8 mouse cellular contexts compared by ENCODE assay signal in genomic region chr5:33011132-33012106, GRCm38 (mm10). TPM values are rescaled to one million over a fixed set of nuclear protein-coding genes. Genes with fewer than 3 reads are reported as not detected.
DNase-seq lines count a peak whose midpoint lies in the region; ATAC-seq and TF ChIP-seq lines count a peak whose summit lies in the region.

No protein-coding gene starts in this region.

- WGBS in embryonic facial prominence, embryonic 13.5 days: 38% methylated on average over 15 of the region's 15 CpGs
- WGBS in kidney, postnatal 0 days: 44% methylated on average over 15 of the region's 15 CpGs
- 38% methylated on average over 15 of the region's 15 CpGs for WGBS in stomach, embryonic 16.5 days

- 0 out of 2 replicates have a peak overlapping the region, but pooled peaks have one; percentile 21 for H3K9ac ChIP-seq in embryonic facial prominence, embryonic 13.5 days
- H3K9ac ChIP-seq in kidney, postnatal 0 days (ENCODE audit: low read depth, low read length): 0 out of 2 replicates have a peak overlapping the region, but pooled peaks have one; percentile 13
- H3K9ac ChIP-seq in stomach, embryonic 16.5 days (ENCODE audit: low read length): peak overlapping the region; percentile 31

- no peak overlapping the region for H3K4me2 ChIP-seq in embryonic facial prominence, embryonic 13.5 days
- no peak overlapping the region for H3K4me2 ChIP-seq in kidney, postnatal 0 days (ENCODE audit: low read length)
- H3K4me2 ChIP-seq in stomach, embryonic 16.5 days (ENCODE audit: low read depth, low read length): peak overlapping the region; percentile 15; the same call in 1 of the 2 replicates

- no peaks in the 10 kb centered on the region for H3K9me3 ChIP-seq in embryonic facial prominence, embryonic 13.5 days
- H3K9me3 ChIP-seq in kidney, postnatal 0 days (replicated peaks; ENCODE audit: low read length): no peaks in the 10 kb centered on the region
- H3K9me3 ChIP-seq in stomach, embryonic 16.5 days (replicated peaks; ENCODE audit: control insufficient read depth, low read length): no peaks in the 10 kb centered on the region

- no peak for TF ChIP-seq CTCF in kidney, postnatal 0 days (IDR thresholded peaks at IDR 0.05; ENCODE audit: low read depth)

- no peaks in the 10 kb centered on the region for H3K36me3 ChIP-seq in embryonic facial prominence, embryonic 13.5 days
- H3K36me3 ChIP-seq in kidney, postnatal 0 days (ENCODE audit: insufficient read depth, low read length): no peaks in the 10 kb centered on the region
- no peaks in the 10 kb centered on the region for H3K36me3 ChIP-seq in stomach, embryonic 16.5 days (ENCODE audit: control insufficient read depth, insufficient read depth, low read length)

- H3K27me3 ChIP-seq in embryonic facial prominence, embryonic 13.5 days: no peaks in the 10 kb centered on the region
- H3K27me3 ChIP-seq in kidney, postnatal 0 days (ENCODE audit: insufficient read depth, low read length): no peaks in the 10 kb centered on the region
- no peaks in the 10 kb centered on the region for H3K27me3 ChIP-seq in stomach, embryonic 16.5 days (ENCODE audit: control insufficient read depth, insufficient read depth, low read length)

- no peak overlapping the region for H3K4me3 ChIP-seq in embryonic facial prominence, embryonic 13.5 days
- H3K4me3 ChIP-seq in kidney, postnatal 0 days (replicated peaks; ENCODE audit: low read depth, low read length): no peak overlapping the region
- no peak overlapping the region for H3K4me3 ChIP-seq in stomach, embryonic 16.5 days (replicated peaks; ENCODE audit: low read length)

- DNase-seq in right cerebral cortex, adult 18-20 months: peak; percentile 52
- no peak for DNase-seq in right cerebral cortex, adult 2 months (ENCODE audit: low spot score in 2 of 2)
- DNase-seq in kidney, postnatal 0 days (ENCODE audit: low spot score): no peak
- DNase-seq in liver: no peak
- no peak for DNase-seq in thymus, adult 18-20 months

- peaks cover 9% of the 10 kb centered on the region for H3K4me1 ChIP-seq in embryonic facial prominence, embryonic 13.5 days
- peaks cover 5% of the 10 kb centered on the region; the same call in 1 of the 2 replicates for H3K4me1 ChIP-seq in kidney, postnatal 0 days (replicated peaks; ENCODE audit: insufficient read depth, low read length)
- H3K4me1 ChIP-seq in stomach, embryonic 16.5 days (ENCODE audit: control insufficient read depth, insufficient read depth, low read length): peaks cover 9% of the 10 kb centered on the region; the same call in 1 of the 2 replicates

- ATAC-seq in embryonic facial prominence, embryonic 13.5 days (ENCODE audit: insufficient number of reproducible peaks, insufficient read depth, low FRiP score, low TSS enrichment, low read depth): no peak
- no peak for ATAC-seq in kidney, postnatal 0 days (replicated peaks; ENCODE audit: low FRiP score, low read depth)
- ATAC-seq in stomach, embryonic 16.5 days (ENCODE audit: insufficient read depth, low FRiP score): 0 out of 2 replicates have a peak, but pooled peaks have one; percentile 15
- no peak for ATAC-seq in activated CD4-positive, CD25-positive, alpha-beta regulatory T cell, adult 4 months

- H3K27ac ChIP-seq in embryonic facial prominence, embryonic 13.5 days: no peak overlapping the region
- H3K27ac ChIP-seq in kidney, postnatal 0 days: no peak overlapping the region
- peak overlapping the region; percentile 33; the same call in 1 of the 2 replicates for H3K27ac ChIP-seq in stomach, embryonic 16.5 days (ENCODE audit: low read length)

RNA-seq across cellular contexts. Expression of gene Ywhah, which starts 7.2 kb away (rescaled TPM):
- polyA plus RNA-seq in embryonic facial prominence, embryonic 13.5 days (2015; fragmentation: Nextera tagmentation; extraction: Ambion mirVana): 384 and 394 TPM in 2 replicates
- 236 and 272 TPM in 2 replicates for polyA plus RNA-seq in kidney, postnatal 0 days (2015; fragmentation: Nextera tagmentation; extraction: Ambion mirVana)
- 405 and 418 TPM in 2 replicates for polyA plus RNA-seq in stomach, embryonic 16.5 days (2015; fragmentation: Nextera tagmentation; extraction: Ambion mirVana)
- 100 to 1,000 TPM; 255 to 299 TPM for polyA plus RNA-seq in activated CD4-positive, CD25-positive, alpha-beta regulatory T cell, adult 4 months (2017; shearing (Covaris generic))
